10 mouse cellular contexts compared by ENCODE assay signal in the genomic region with DNA sequence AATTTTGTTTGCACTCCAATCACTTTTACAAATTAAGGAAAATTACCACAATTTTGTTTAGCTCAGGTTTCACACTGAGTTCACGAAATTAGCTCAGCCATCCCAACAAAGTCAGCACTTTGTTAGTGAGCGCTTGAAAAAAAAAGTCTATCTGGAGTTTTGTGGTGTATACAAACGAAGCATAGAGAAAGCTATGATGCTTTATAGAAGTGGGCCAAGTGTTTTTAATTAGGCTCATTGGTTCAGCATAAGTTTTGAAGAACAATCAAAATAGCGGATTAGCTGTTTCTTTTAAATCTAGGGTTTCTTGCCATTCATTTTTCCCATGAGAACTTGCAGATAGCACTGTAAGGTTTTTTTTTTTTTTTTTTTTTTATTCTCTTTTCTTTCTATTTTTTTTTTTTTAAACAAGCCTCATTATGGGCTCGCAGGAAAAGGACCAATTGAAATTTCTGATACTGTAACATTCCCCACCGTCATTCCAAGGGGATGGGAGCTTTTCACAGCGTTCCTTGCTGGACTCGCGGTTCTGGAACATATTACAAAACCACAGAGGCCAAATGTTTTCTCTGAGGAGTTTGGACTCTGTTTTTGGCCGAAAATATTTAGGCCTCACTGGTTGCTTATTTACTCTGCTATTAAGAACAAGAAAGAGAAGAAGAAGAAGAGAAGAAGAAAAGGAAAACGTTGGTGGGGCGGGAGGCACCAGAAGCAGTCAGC.
DNase-seq lines count a peak whose midpoint lies in the region.
"Had no signal": no experiment of that assay in that cellular context is flagged by ENCODE, and none has a peak within 500 bp of the region (broad histone marks: within the 10 kb centered on the region; RNA-seq: fewer than 3 reads in every experiment).

No protein-coding gene starts in this region.

- intact Hi-C loops in heart, postnatal 36 days (cut with DNase I), result no loop called here
- intact Hi-C loops in heart, postnatal 14 days (cut with DNase I), result no loop called here

- DNase-seq in adrenal gland, postnatal 10 days, result peak; percentile 19
- no peak for DNase-seq in adrenal gland, adult 2 months
- DNase-seq in heart, adult 8-10 months (ENCODE audit: low spot score), result peak; percentile 78
- no peak for DNase-seq in heart, postnatal 36 days
- DNase-seq in NIH3T3 (ENCODE audit: low read depth), result peak; percentile 28
- DNase-seq in heart, postnatal 14 days, result peak; percentile 23 to 35
- DNase-seq in thymus, adult 18-20 months, result no peak
- DNase-seq in cerebellum, adult 18-20 months, result no peak
- DNase-seq: cerebellum, postnatal 10 days; layer of hippocampus, adult 9-11 months had no signal

Comparison
In these comparisons a context has a peak if more than half of its experiments do, and no peak if none do; other contexts are left out.
1. DNase-seq: peak in adrenal gland, postnatal 10 days (single experiment), heart, adult 8-10 months (single experiment), NIH3T3 (single experiment) and heart, postnatal 14 days (2 of 2); none in adrenal gland, adult 2 months (single experiment), heart, postnatal 36 days (0 of 2), thymus, adult 18-20 months (0 of 2) and cerebellum, adult 18-20 months (0 of 2).